Mouse (Mus musculus) lung, embryonic 16.5 days (tissue): ENCODE results near the gene Tagln. TPM values are rescaled to one million over a fixed set of nuclear protein-coding genes. Genes with fewer than 3 reads are reported as not detected.
A peak's percentile ranks its signal among the peaks of the same experiment; 100 is the strongest.

Experiments used
- ATAC-seq: fragments of 200-750 bp; cut with Nextera tagmentation; 2 replicates; pipeline ENCODE4 v1.8.0; 2017; ENCODE audit warnings: low read depth, mild to moderate bottlenecking, moderate library complexity
- H3K27ac ChIP-seq: fragments of 300-500 bp; sonication (generic); 2 replicates; pipeline ENCODE4 v1.5.1; 2014; ENCODE audit warnings: mild to moderate bottlenecking, control low read depth, low read length
- H3K27me3 ChIP-seq: fragments of 300-500 bp; sonication (generic); 2 replicates; pipeline ENCODE4 v1.6.1; 2014; ENCODE audit warnings: low read depth, low read length, mixed read lengths; ENCODE audit not compliant: control insufficient read depth, insufficient read depth
- H3K36me3 ChIP-seq: fragments of 300-500 bp; sonication (generic); 2 replicates; pipeline ENCODE4 v1.6.1; 2014; ENCODE audit warnings: low read length; ENCODE audit not compliant: control insufficient read depth, insufficient read depth
- H3K4me1 ChIP-seq: fragments of 300-500 bp; sonication (generic); replicated peaks from 2 replicates; pipeline ENCODE4 v1.6.1; 2014; ENCODE audit warnings: low read length, mixed read lengths; ENCODE audit not compliant: control insufficient read depth, insufficient read depth
- H3K4me2 ChIP-seq: fragments of 300-500 bp; sonication (generic); 2 replicates; pipeline ENCODE4 v1.6.1; 2014; ENCODE audit warnings: low read depth, low read length, control low read depth
- H3K4me3 ChIP-seq: fragments of 300-500 bp; sonication (generic); 2 replicates; pipeline ENCODE4 v1.5.1; 2014; ENCODE audit warnings: mild to moderate bottlenecking, low read length, control low read depth
- H3K9ac ChIP-seq: fragments of 300-500 bp; sonication (generic); 2 replicates; pipeline ENCODE4 v1.6.1; 2014; ENCODE audit warnings: low read length, control low read depth
- H3K9me3 ChIP-seq: fragments of 300-500 bp; sonication (generic); 2 replicates; pipeline ENCODE4 v1.6.1; 2016; ENCODE audit warnings: low read length; ENCODE audit not compliant: control insufficient read depth
- WGBS: fragments of 180-500 bp; shearing (Covaris S2); extraction: QIAGEN DNeasy Blood & Tissue Kit; methylation state at CpG from one replicate; pipeline ENCODE4 v1.1.7; 2014; 5-methylcytosine and 5-hydroxymethylcytosine counted together
- polyA plus RNA-seq: library from polyadenylated mRNA; unstranded; fragments of >200 nt; fragmentation: Nextera tagmentation; extraction: Ambion mirVana; gene quantifications from 2 replicates; pipeline ENCODE4 v1.2.1, GENCODE M21; 2015

Gene Tagln
- polyA plus RNA-seq, 1 experiment from 2014 or later: 141 TPM

GRCm38 (mm10) chr9:45952057-45952456, 16.2 kb upstream of the Tagln start:
- Histone ChIP-seq H3K9me3 (no peaks in the 10 kb centered on the region), H3K36me3 (peaks cover 15% of the 10 kb centered on the region), H3K27ac (no peak overlapping the region), H3K4me2 (no peak overlapping the region), H3K4me3 (no peak overlapping the region), H3K9ac (no peak overlapping the region), H3K27me3 (no peaks in the 10 kb centered on the region), H3K4me1 (peaks cover 17% of the 10 kb centered on the region)
- WGBS: 96% methylated on average over 4 of the region's 4 CpGs
- ATAC-seq: no peak

GRCm38 (mm10) chr9:45946872-45947183, 11.0 kb upstream of the Tagln start:
- Histone ChIP-seq H3K27me3 (no peaks in the 10 kb centered on the region), H3K27ac (no peak overlapping the region), H3K9ac (no peak overlapping the region), H3K4me1 (no peaks in the 10 kb centered on the region), H3K4me2 (no peak overlapping the region), H3K4me3 (no peak overlapping the region), H3K36me3 (peaks cover 48% of the 10 kb centered on the region), H3K9me3 (no peaks in the 10 kb centered on the region)
- ATAC-seq: no peak
- WGBS: 76% methylated on average over 10 of the region's 10 CpGs

- H3K4me2 ChIP-seq: no peak overlapping the region
- H3K4me1 ChIP-seq: no peaks in the 10 kb centered on the region
- H3K9ac ChIP-seq: no peak overlapping the region
- no peak overlapping the region for H3K4me3 ChIP-seq
- peaks cover 48% of the 10 kb centered on the region for H3K36me3 ChIP-seq
- no peak for ATAC-seq
- H3K9me3 ChIP-seq: no peaks in the 10 kb centered on the region
- no peak overlapping the region for H3K27ac ChIP-seq
- no peaks in the 10 kb centered on the region for H3K27me3 ChIP-seq
- WGBS: 83% methylated on average over 16 of the region's 16 CpGs
These were observed 10.5 kb upstream of the Tagln start for GRCm38 (mm10) chr9:45946182-45946871.

DNA sequence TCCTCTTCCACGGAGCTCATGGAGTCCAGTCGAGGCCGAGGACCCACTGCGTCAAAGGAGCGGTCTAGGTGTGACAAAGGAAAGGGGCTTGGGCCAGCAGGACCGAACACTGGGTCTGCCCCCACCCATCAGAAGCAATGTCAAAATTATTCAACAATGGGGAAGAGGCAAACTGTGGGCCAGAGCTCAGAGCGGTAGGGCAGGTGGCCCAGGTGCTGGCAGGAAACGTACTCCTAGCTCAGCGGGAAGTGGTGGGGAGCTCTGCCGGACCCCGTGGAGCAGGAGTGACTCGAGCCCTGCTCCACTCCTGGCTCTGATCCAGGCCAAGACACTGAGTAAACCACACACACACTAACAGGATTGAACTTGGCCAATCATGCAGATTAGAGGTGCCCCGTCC, 9.9 kb upstream of the Tagln start:
- Histone ChIP-seq H3K9ac (no peak overlapping the region), H3K27ac (no peak overlapping the region), H3K4me3 (no peak overlapping the region), H3K4me2 (no peak overlapping the region), H3K4me1 (no peaks in the 10 kb centered on the region), H3K9me3 (no peaks in the 10 kb centered on the region), H3K36me3 (peaks cover 47% of the 10 kb centered on the region), H3K27me3 (no peaks in the 10 kb centered on the region)
- WGBS: 71% methylated on average over 13 of the region's 13 CpGs
- no peak for ATAC-seq

DNA sequence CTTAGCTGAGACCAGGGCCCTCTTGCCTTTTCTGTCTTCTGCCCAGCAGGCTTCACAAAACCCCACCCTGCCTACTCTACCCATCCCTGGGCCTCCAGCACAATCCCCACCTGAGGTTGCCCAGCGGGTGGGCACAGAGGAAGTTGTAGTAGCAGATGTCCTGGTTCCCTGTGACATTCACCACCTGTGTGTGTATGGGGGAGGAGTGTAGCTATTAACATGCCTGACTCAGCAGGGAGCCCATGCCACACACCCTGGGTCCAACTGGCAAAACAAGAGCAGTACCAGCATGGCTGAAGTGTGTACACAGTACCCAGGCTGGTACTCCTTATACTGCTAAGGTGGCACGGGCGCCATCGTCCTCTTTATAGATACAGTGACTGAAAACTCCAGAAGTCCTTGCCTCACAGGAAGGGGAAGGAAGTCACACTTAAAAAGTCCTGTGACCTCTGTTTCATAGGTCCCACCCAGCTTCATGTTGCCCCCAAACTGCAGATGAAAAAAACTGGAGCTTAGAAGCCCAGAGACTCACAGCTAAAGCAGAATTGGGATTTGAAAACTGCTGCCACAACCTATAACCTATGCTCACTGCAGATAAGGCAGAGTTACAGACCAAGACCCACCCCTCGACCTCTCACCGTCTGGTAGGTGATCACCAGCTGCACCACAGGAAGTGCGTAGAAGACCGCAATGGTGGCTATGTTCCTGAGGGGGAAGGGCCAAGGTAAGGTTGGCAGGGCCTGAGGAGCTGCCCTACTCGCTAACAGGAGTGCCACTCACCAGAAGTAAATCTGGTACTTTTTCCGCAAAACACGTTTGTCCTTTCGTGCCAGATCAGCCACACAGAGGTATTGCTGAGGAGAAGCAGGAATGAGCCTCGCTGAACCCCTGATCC, 8.9 kb upstream of the Tagln start:
- Histone ChIP-seq H3K27me3 (no peaks in the 10 kb centered on the region), H3K4me1 (no peaks in the 10 kb centered on the region), H3K9me3 (no peaks in the 10 kb centered on the region), H3K27ac (no peak overlapping the region), H3K9ac (no peak overlapping the region), H3K36me3 (peaks cover 43% of the 10 kb centered on the region), H3K4me2 (no peak overlapping the region), H3K4me3 (no peak overlapping the region)
- WGBS: 75% methylated on average over 13 of the region's 13 CpGs
- no peak for ATAC-seq

GRCm38 (mm10) chr9:45943628-45944505, 8.0 kb upstream of the Tagln start:
- H3K9ac ChIP-seq: no peak overlapping the region
- 88% methylated on average over 8 of the region's 8 CpGs for WGBS
- H3K9me3 ChIP-seq: no peaks in the 10 kb centered on the region
- H3K36me3 ChIP-seq: peaks cover 37% of the 10 kb centered on the region
- no peaks in the 10 kb centered on the region for H3K4me1 ChIP-seq
- H3K27ac ChIP-seq: no peak overlapping the region
- H3K4me2 ChIP-seq: no peak overlapping the region
- H3K27me3 ChIP-seq: no peaks in the 10 kb centered on the region
- 0 out of 2 replicates have a peak, but pooled peaks have one; percentile 15 for ATAC-seq
- H3K4me3 ChIP-seq: no peak overlapping the region

- no peak overlapping the region for H3K4me2 ChIP-seq
- no peak overlapping the region for H3K27ac ChIP-seq
- 88% methylated on average over 8 of the region's 8 CpGs for WGBS
- no peaks in the 10 kb centered on the region for H3K4me1 ChIP-seq
- H3K36me3 ChIP-seq: peaks cover 39% of the 10 kb centered on the region
- H3K4me3 ChIP-seq: no peak overlapping the region
- no peak overlapping the region for H3K9ac ChIP-seq
- no peak for ATAC-seq
- no peaks in the 10 kb centered on the region for H3K9me3 ChIP-seq
- no peaks in the 10 kb centered on the region for H3K27me3 ChIP-seq
These were observed 7.1 kb upstream of the Tagln start for GRCm38 (mm10) chr9:45942916-45943315.

GRCm38 (mm10) chr9:45942464-45942863, 6.6 kb upstream of the Tagln start:
- ATAC-seq: no peak
- H3K27ac ChIP-seq: no peak overlapping the region
- H3K4me1 ChIP-seq: no peaks in the 10 kb centered on the region
- 93% methylated on average over 16 of the region's 16 CpGs for WGBS
- H3K27me3 ChIP-seq: no peaks in the 10 kb centered on the region
- peaks cover 39% of the 10 kb centered on the region for H3K36me3 ChIP-seq
- H3K4me2 ChIP-seq: no peak overlapping the region
- H3K4me3 ChIP-seq: no peak overlapping the region
- no peak overlapping the region for H3K9ac ChIP-seq
- no peaks in the 10 kb centered on the region for H3K9me3 ChIP-seq
